Mouse (Mus musculus): Measurements from ENCODE around the gene Cym.

Gene Cym

DNA sequence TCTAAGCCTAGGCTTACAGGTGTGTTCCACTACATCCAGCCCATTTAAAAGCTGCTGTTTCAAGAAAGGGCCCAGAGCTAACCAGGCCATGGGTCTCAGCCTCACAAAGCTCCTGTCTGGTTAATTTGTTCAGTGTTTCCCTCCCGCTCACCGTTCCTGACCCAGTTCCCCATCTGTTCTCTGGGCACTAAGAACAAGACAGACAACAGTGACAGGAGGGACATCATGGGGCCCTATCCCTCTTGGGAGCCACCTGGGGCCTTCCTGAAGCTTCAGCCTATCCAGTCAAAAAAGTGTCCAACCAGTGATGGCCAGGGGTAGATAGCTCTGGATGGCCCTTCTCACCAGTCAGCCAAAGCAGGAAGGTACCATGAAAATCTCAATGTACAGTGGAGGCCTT is 58.8 kb downstream of the Cym start:
- no peak for DNase-seq (ENCODE audit: low spot score)
